Mouse (Mus musculus): ENCODE results near the gene Aicda.

- TF ChIP-seq POLR2A (IDR thresholded peaks at IDR 0.05; ENCODE audit: control insufficient read depth, low read depth, low read length) (no peak), CTCF (IDR thresholded peaks at IDR 0.05; ENCODE audit: control insufficient read depth, insufficient read depth, insufficient replicate concordance, low read depth, low read length) (peak; percentile 83)
Observed at GRCm38 (mm10) chr6:122560427-122560826, 6.8 kb downstream of the Aicda start.

All from testis, adult 2 months (tissue).